Comparison of ENCODE assay signal across 8 mouse cellular contexts in the genomic region with DNA sequence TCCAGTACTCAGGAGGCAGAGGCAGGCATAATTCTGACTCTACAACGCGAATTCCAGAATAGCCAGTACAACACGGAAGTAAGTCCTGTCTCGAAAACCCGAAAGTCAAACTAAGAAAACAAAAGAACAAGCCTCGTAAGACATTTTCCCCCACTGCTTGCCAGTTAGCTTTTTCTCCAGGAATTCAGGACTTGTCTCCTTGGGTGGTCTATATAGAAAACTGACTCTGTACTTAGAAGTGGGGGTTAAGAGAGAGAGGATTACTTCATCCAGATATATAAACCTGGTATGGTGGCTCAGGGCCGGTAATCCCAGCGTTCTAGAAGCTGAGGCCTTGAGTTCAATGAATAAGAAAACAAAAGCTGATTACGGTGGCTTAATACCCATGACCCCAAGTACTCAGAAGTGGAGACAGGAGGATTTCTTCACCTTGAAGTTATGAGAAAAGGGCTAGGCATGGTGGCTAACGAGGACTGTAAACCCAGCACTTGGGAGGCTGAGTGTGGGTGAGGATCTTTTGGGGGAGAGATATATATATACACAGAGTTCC. TPM values are rescaled to one million over a fixed set of nuclear protein-coding genes. Genes with fewer than 3 reads are reported as not detected.
DNase-seq lines count a peak whose midpoint lies in the region; ATAC-seq and TF ChIP-seq lines count a peak whose summit lies in the region.

No protein-coding gene starts in this region.

- peak overlapping the region; percentile 78 for H3K4me2 ChIP-seq in heart, embryonic 11.5 days
- H3K4me2 ChIP-seq in forebrain, embryonic 16.5 days (ENCODE audit: low read length), result peak overlapping the region; percentile 76

- H3K9me3 ChIP-seq in heart, embryonic 11.5 days (replicated peaks; ENCODE audit: control insufficient read depth, low read length), result peaks cover 2% of the 10 kb centered on the region; the same call in 1 of the 2 replicates
- no peaks in the 10 kb centered on the region; the same call in 1 of the 2 replicates for H3K9me3 ChIP-seq in E14TG2a.4 (ENCODE audit: low read length)
- H3K9me3 ChIP-seq in forebrain, embryonic 16.5 days (ENCODE audit: control insufficient read depth, low read length), result no peaks in the 10 kb centered on the region
- no peaks in the 10 kb centered on the region for H3K9me3 ChIP-seq in megakaryocyte, embryonic 14.5 days

- no peak for ATAC-seq in heart, embryonic 11.5 days (replicated peaks; ENCODE audit: insufficient number of reproducible peaks, low FRiP score, low TSS enrichment)
- ATAC-seq in forebrain, embryonic 16.5 days, result no peak

- H3K9ac ChIP-seq in heart, embryonic 11.5 days (ENCODE audit: low read depth, low read length), result peak overlapping the region; percentile 79
- peak overlapping the region; percentile 79 for H3K9ac ChIP-seq in forebrain, embryonic 16.5 days (replicated peaks; ENCODE audit: low read depth, low read length)

- 0 out of 2 replicates have a peak, but pooled peaks cover 5% of the 10 kb centered on the region for H3K4me1 ChIP-seq in heart, embryonic 11.5 days (ENCODE audit: control insufficient read depth, insufficient read depth, low read length)
- H3K4me1 ChIP-seq in E14TG2a.4 (replicated peaks; ENCODE audit: low read depth, low read length), result peaks cover 61% of the 10 kb centered on the region
- peaks cover 14% of the 10 kb centered on the region for H3K4me1 ChIP-seq in forebrain, embryonic 16.5 days (replicated peaks; ENCODE audit: control insufficient read depth, insufficient read depth, low read length)
- peaks cover 29% of the 10 kb centered on the region for H3K4me1 ChIP-seq in megakaryocyte, embryonic 14.5 days

- H3K27ac ChIP-seq in heart, embryonic 11.5 days (ENCODE audit: low read depth, low read length), result peak overlapping the region; percentile 66; the same call in 1 of the 2 replicates
- peak overlapping the region; percentile 74; the same call in 1 of the 2 replicates for H3K27ac ChIP-seq in forebrain, embryonic 16.5 days (ENCODE audit: low read length)

- no peaks in the 10 kb centered on the region for H3K27me3 ChIP-seq in heart, embryonic 11.5 days (ENCODE audit: control insufficient read depth, insufficient read depth, low read length)
- no peaks in the 10 kb centered on the region for H3K27me3 ChIP-seq in E14TG2a.4 (ENCODE audit: insufficient read depth, low read length)
- H3K27me3 ChIP-seq in forebrain, embryonic 16.5 days (replicated peaks; ENCODE audit: control insufficient read depth, insufficient read depth, low read length), result no peaks in the 10 kb centered on the region
- peaks cover 6% of the 10 kb centered on the region for H3K27me3 ChIP-seq in megakaryocyte, embryonic 14.5 days (replicated peaks)

- no peak for DNase-seq in heart, postnatal 25 days (ENCODE audit: low spot score)
- no peak for DNase-seq in left cerebral cortex, adult 9 months (ENCODE audit: low spot score in 2 of 2)
- no peak for DNase-seq in MN1 (ENCODE audit: low spot score)
- DNase-seq in cerebellum, postnatal 25 days, result no peak

- peak overlapping the region; percentile 67 for H3K4me3 ChIP-seq in heart, embryonic 11.5 days (ENCODE audit: low read depth, low read length)
- H3K4me3 ChIP-seq in E14TG2a.4 (replicated peaks; ENCODE audit: low read length), result peak overlapping the region; percentile 83
- peak overlapping the region; percentile 80 for H3K4me3 ChIP-seq in forebrain, embryonic 16.5 days (replicated peaks; ENCODE audit: low read length)
- H3K4me3 ChIP-seq in megakaryocyte, embryonic 14.5 days (replicated peaks), result peak overlapping the region; percentile 96

- TF ChIP-seq CTCF in E14TG2a.4 (conservative IDR thresholded peaks at IDR 0.05; ENCODE audit: low read length), result no peak

- no peaks in the 10 kb centered on the region for H3K36me3 ChIP-seq in heart, embryonic 11.5 days (ENCODE audit: control insufficient read depth, insufficient read depth, low read length)
- no peaks in the 10 kb centered on the region for H3K36me3 ChIP-seq in E14TG2a.4 (ENCODE audit: insufficient read depth, low read length)
- H3K36me3 ChIP-seq in forebrain, embryonic 16.5 days (ENCODE audit: control insufficient read depth, insufficient read depth), result no peaks in the 10 kb centered on the region
- H3K36me3 ChIP-seq in megakaryocyte, embryonic 14.5 days (replicated peaks; ENCODE audit: low read length), result no peaks in the 10 kb centered on the region

- intact Hi-C loops in heart, postnatal 25 days (cut with DNase I), result loop anchor here (5.0 kb wide), 3 partner anchors 54 to 186 kb away; a partner anchor contains a TSS

- WGBS in heart, embryonic 11.5 days (ENCODE audit: insufficient replicate concordance), result 50% methylated on average over 10 of the region's 10 CpGs
- 17% methylated on average over 10 of the region's 10 CpGs for WGBS in forebrain, embryonic 16.5 days

RNA-seq across cellular contexts. Expression of a gene that starts 3.4 kb away (rescaled TPM):
- polyA plus RNA-seq in heart, embryonic 11.5 days (2014; fragmentation: Nextera tagmentation; extraction: Ambion mirVana), result 2.9 and 3.3 TPM in 2 replicates
- 1 to 10 TPM; 3.5 to 5.3 TPM for total RNA-seq in heart, postnatal 25 days (2021)
- 3.2 and 4.3 TPM in 2 replicates for polyA plus RNA-seq in forebrain, embryonic 16.5 days (2015; fragmentation: Nextera tagmentation; extraction: Ambion mirVana)
- polyA plus RNA-seq in megakaryocyte, embryonic 14.5 days (2012; ENCODE audit: insufficient read depth, low replicate concordance), result 4.3 and 6.1 TPM in 2 replicates

RNA-seq across cellular contexts. Expression of a gene that starts 10.2 kb away (rescaled TPM):
- polyA plus RNA-seq in heart, embryonic 11.5 days (2014; fragmentation: Nextera tagmentation; extraction: Ambion mirVana), result 0.59 and 1.1 TPM in 2 replicates
- 10 to 100 TPM; 40.5 to 44.4 TPM for total RNA-seq in heart, postnatal 25 days (2021)
- polyA plus RNA-seq in forebrain, embryonic 16.5 days (2015; fragmentation: Nextera tagmentation; extraction: Ambion mirVana), result 0.52 and 0.92 TPM in 2 replicates
- polyA plus RNA-seq in megakaryocyte, embryonic 14.5 days (2012; ENCODE audit: insufficient read depth, low replicate concordance), result 7.2 and 17.1 TPM in 2 replicates

RNA-seq across cellular contexts. Expression of a gene that starts 22.2 kb away (rescaled TPM):
- 0.09 TPM in 1 of 2 replicates, not detected in the other for polyA plus RNA-seq in heart, embryonic 11.5 days (2014; fragmentation: Nextera tagmentation; extraction: Ambion mirVana)
- under 1 TPM in 1 of 2 experiments, not detected in 1; 0.08 TPM for total RNA-seq in heart, postnatal 25 days (2021)
- 8.7 and 13.2 TPM in 2 replicates for polyA plus RNA-seq in forebrain, embryonic 16.5 days (2015; fragmentation: Nextera tagmentation; extraction: Ambion mirVana)
- 0.07 TPM in 1 of 2 replicates, not detected in the other for polyA plus RNA-seq in megakaryocyte, embryonic 14.5 days (2012; ENCODE audit: insufficient read depth, low replicate concordance)

RNA-seq across cellular contexts. Expression of a gene that starts 39.6 kb away (rescaled TPM):
- 0.17 and 0.20 TPM in 2 replicates for polyA plus RNA-seq in heart, embryonic 11.5 days (2014; fragmentation: Nextera tagmentation; extraction: Ambion mirVana)
- total RNA-seq in heart, postnatal 25 days (2021), result not detected
- 0.25 and 0.60 TPM in 2 replicates for polyA plus RNA-seq in forebrain, embryonic 16.5 days (2015; fragmentation: Nextera tagmentation; extraction: Ambion mirVana)
- not detected in 2 replicates for polyA plus RNA-seq in megakaryocyte, embryonic 14.5 days (2012; ENCODE audit: insufficient read depth, low replicate concordance)

RNA-seq across cellular contexts. Expression of a gene that starts 48.3 kb away (rescaled TPM):
- 2.6 and 2.8 TPM in 2 replicates for polyA plus RNA-seq in heart, embryonic 11.5 days (2014; fragmentation: Nextera tagmentation; extraction: Ambion mirVana)
- total RNA-seq in heart, postnatal 25 days (2021), result 1 to 10 TPM; 7.9 to 8.1 TPM
- polyA plus RNA-seq in forebrain, embryonic 16.5 days (2015; fragmentation: Nextera tagmentation; extraction: Ambion mirVana), result 3.4 and 3.9 TPM in 2 replicates
- 33.6 and 53.4 TPM in 2 replicates for polyA plus RNA-seq in megakaryocyte, embryonic 14.5 days (2012; ENCODE audit: insufficient read depth, low replicate concordance)
